Mouse (Mus musculus) urinary bladder, postnatal 10 days (tissue): ENCODE results near the gene Azi2.

Source experiments
- DNase-seq: peaks from one replicate; pipeline ENCODE4 v3.0.0; 2022; ENCODE audit warnings: low spot score

Gene Azi2

DNA sequence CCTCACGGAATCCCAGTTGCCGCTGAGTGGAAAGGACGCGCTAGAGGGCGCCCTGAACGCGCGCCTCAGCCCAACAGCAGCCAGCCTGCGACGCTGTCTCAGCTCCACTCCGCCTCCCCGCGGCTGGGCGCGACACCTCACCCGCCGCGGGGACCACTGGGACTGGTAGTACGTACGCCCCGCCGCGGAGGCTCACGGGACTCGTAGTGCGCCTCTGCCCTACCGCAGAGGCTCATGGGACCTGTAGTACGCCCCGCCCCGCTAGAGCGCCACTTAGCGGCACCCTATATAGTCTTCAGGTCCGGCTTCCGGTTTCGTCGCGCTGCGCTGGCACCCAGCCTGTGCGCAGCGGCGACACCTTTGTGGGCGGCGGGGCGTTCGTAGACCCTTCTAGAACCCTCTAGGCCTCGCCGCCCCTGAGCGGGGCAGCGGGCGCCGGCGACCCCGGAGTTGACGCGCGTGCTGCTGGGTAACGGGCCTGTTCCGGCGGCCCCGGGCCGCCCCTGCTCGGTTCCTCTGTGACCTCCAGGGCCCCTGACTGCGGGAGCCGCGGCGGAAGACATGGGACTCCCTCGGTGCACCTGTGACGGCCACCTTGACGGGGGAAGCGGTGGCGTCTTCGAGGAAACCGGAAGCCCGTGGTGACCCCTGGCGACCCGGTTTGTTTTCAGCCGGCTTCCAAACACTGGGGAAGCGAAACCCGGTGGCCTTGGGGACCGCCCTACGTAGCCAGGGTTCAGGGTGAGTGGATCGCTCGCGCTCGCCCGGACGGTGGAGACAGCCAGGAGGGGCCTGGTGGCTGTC is at the start of gene Azi2:
Gene Azi2 (plus strand): TSS at position 282 of the 804 bp plus-strand sequence.
- peak; percentile 86 for DNase-seq

GRCm38 (mm10) chr9:117996631-117997030 is 43.7 kb upstream of the Azi2 start:
- no peak for DNase-seq

DNA sequence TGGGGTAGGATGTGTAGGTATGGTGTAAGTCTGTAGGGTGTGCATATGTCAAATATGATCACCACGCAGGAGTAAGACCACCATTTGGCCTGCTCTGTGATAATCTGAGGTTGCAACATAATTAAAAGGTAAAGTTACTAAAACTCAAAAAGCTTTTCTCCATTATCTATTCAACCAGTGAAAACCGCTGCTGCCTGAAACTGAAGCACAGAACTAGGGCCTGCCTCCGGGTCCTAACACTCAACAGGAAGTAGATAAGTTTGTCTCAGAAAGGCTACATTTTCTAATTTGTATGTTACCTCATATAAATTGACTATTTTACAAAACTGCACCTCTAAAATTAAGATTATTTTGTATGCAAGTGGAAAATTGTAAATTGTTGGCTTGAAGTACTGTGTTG is 38.8 kb upstream of the Azi2 start:
- DNase-seq, result no peak

DNA sequence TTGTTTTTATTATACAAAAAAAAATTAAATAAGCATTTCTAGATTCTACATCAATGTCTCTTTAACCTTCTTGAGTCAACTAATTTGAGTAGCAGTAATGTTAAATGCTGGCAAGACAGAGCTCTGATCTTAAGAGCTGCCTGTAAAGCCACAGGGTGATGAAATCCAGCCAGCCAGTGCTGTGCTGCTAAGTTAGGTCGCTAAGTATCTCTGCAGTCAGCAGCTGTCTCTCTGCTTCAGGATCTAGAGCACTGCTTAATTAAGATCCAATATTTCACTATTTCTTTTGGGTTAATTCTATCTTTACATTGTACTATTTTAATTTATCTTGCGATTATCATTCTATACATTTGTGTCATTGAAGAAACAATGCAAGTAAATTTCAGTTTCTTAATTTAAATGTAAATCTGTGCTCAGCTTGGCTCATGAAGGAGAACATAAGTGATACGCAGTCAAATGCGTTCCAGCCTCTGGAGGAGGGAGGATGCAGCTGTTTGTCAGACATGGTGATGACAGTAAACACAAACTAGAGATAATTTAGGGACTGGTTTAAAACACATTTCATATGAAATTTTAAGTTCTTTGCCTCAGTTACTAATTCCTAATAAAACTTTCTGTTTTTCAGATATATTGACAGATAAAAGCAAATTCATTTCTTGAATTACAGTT is 36.9 kb upstream of the Azi2 start:
- no peak for DNase-seq

- DNase-seq, result no peak
These were observed 36.4 kb upstream of the Azi2 start for GRCm38 (mm10) chr9:118003937-118004336.

GRCm38 (mm10) chr9:118012928-118013327 is 27.4 kb upstream of the Azi2 start:
- DNase-seq, result no peak

- DNase-seq, result no peak
These were observed 15.3 kb upstream of the Azi2 start for GRCm38 (mm10) chr9:118024966-118025365.

- DNase-seq, result no peak
These were observed 10.8 kb upstream of the Azi2 start for GRCm38 (mm10) chr9:118029490-118029889.

GRCm38 (mm10) chr9:118030252-118030651 is 10.0 kb upstream of the Azi2 start:
- no peak for DNase-seq

- no peak for DNase-seq
These were observed 8.6 kb upstream of the Azi2 start for GRCm38 (mm10) chr9:118031694-118032093.

DNA sequence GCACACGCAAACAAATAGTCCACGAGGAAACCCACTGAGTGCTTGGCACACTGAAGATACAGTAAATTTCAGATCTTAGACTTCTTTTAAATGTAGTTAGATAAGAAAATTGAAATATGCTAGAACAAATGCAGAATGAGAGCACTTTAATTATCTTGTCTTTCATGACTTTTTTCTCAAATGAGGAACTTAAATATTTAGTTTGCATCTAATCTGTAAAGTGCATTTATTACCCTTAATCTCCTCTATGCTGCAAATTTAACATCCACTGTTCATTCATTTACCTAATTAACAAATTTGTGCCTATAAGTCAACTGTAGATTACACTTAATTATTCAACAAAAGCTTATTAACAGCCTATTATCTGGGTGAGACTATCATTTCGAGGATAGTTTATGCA is 5.3 kb upstream of the Azi2 start:
- no peak for DNase-seq

DNA sequence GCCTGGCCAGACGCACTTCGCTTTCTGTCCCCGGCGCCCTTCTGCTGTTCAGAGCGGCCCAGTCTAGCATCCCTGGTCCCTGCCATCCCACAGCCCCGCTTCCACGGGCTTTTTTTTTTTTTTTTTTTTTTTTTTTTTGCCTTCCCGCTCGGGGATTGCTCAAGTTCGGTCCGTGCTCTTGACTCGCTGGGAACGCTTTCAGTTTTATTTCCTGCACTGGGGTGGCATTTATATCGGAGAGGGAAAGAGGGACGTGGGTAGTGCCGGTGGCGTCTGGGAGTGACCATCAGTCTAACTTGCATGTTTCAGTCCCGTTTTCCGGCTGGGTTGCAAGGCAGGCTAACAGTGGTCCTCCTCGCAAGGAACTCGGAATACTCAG is 712 bp downstream of the Azi2 start:
- no peak for DNase-seq

- no peak for DNase-seq
These were observed 1.3 kb downstream of the Azi2 start for GRCm38 (mm10) chr9:118041646-118042045.

- DNase-seq, result no peak
These were observed 2.4 kb downstream of the Azi2 start for GRCm38 (mm10) chr9:118042738-118043137.

- DNase-seq, result no peak
These were observed 3.3 kb downstream of the Azi2 start for GRCm38 (mm10) chr9:118043581-118043980.

GRCm38 (mm10) chr9:118045011-118045533 is 4.8 kb downstream of the Azi2 start:
- DNase-seq, result no peak

DNA sequence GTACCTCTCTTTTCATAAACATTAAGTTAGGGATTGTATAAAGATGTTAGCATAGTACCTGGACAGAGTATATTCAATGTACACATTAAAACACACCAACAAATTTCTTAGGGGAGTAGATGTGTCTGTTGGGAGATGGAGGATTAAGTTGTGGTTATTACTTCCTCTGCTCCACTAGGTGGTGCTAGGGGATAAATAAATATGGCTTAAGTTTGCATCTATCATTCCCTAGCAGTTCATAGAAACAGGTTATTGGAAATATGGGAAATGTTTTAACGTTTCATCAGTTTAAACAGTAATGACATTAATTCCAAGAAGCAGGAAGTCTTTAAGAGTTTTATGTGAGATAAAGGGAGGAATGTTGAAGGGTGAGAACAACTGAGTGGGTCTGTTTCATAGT is 13.0 kb downstream of the Azi2 start:
- no peak for DNase-seq

GRCm38 (mm10) chr9:118059101-118059500 is 18.8 kb downstream of the Azi2 start:
- no peak for DNase-seq

GRCm38 (mm10) chr9:118070442-118070841 is 30.1 kb downstream of the Azi2 start:
- no peak for DNase-seq

GRCm38 (mm10) chr9:118071337-118071736 is 31.0 kb downstream of the Azi2 start:
- no peak for DNase-seq

GRCm38 (mm10) chr9:118072101-118072500 is 31.8 kb downstream of the Azi2 start:
- DNase-seq, result no peak

- no peak for DNase-seq
These were observed 33.1 kb downstream of the Azi2 start for GRCm38 (mm10) chr9:118073358-118073757.
